Mouse (Mus musculus) hematopoietic stem cell, adult 5-6 weeks (primary cell): Measurements from ENCODE around the gene Sez6. TPM values are rescaled to one million over a fixed set of nuclear protein-coding genes. Genes with fewer than 3 reads are reported as not detected.
A peak's percentile ranks its signal among the peaks of the same experiment; 100 is the strongest.

Experiments
- ATAC-seq, 2 experiments: fragments of 125-278 bp in 1 of 2; replicated peaks in 1 of 2; 2 replicates each; pipeline ENCODE4 v1.8.0; 2016 to 2017; ENCODE audit warnings: inconsistent platforms in 2 of 2, mild to moderate bottlenecking in 2 of 2, moderate number of reproducible peaks in 2 of 2, low read depth in 1 of 2, moderate TSS enrichment in 1 of 2; ENCODE audit not compliant: low FRiP score in 2 of 2, poor library complexity in 2 of 2, severe bottlenecking in 2 of 2, insufficient read depth in 1 of 2, low TSS enrichment in 1 of 2
- total RNA-seq: library from RNA; stranded (forward); fragments of 172-1452, 232-1000 nt; gene quantifications from 2 replicates; pipeline ENCODE4 v1.2.3, GENCODE M21; 2017

Sez6 gene
- total RNA-seq, 1 experiment from 2014 or later, result not detected

- ATAC-seq, result peak in 1 of 2 experiments; percentile 40; a peak in 1 of 4 replicates
Measured at GRCm38 (mm10) chr11:77964415-77965095, 34.0 kb downstream of the Sez6 start.

- no peak for ATAC-seq
Measured at GRCm38 (mm10) chr11:77965101-77966036, 34.8 kb downstream of the Sez6 start.

GRCm38 (mm10) chr11:77966037-77966391 is 35.4 kb downstream of the Sez6 start:
- no peak for ATAC-seq

GRCm38 (mm10) chr11:77967114-77967513 is 36.5 kb downstream of the Sez6 start:
- peak; percentile 46 to 49; a peak in 2 of 4 replicates for ATAC-seq

GRCm38 (mm10) chr11:77968786-77969185 is 38.2 kb downstream of the Sez6 start:
- ATAC-seq, result no peak

DNA sequence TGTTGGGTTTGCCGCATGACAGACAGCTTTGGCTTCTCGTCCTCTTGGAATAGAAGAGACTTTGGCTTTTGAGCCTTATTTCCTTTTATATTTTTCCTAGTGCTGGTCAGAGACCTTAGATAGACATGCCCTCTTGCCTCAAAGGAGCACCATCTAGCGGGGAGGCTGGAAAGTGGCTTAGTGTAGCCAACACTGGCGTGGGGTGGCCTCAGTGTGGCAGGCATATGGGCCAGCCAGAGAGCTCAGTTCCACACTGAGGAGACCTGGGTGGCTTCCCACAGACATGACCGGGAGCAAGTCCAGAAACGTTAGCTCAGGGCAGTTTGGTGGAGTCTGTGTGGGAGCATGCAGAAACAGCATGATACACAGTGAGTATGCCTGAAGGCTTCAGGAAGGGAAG is 40.1 kb downstream of the Sez6 start:
- no peak for ATAC-seq

DNA sequence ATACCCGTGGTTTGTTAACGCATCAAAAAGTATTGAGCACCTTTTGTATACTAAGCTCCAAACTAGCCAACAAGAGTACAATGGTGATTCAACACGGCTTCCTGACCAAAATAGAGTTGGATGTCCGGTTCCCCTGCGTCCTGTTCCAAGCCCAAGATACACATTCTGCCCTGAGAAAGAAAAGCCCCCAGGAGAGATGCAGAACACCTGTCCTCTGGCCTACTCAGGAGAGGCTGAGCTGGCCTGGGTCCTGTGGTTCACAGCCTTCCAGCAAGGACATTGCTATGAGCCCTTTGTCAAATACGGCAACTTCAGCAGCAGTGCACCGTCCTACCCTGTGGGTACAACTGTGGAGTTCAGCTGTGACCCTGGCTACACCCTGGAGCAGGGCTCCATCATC is 42.9 kb downstream of the Sez6 start:
- ATAC-seq, result no peak

DNA sequence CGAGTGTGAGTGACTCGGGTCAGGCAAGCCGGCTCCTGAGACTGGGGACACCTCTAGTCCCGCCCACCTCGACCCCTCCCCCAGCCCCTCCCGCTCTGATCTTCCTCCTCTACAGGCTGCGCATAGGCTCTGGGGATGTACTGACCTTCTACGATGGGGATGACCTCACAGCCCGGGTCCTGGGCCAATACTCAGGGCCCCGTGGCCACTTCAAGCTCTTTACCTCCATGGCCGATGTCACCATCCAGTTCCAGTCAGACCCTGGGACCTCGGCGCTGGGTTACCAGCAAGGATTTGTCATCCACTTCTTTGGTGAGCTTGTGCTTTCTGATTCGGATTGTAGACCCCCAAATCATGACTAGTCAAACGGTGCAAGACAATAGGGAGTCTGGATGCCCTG is 43.7 kb downstream of the Sez6 start:
- ATAC-seq, result no peak

- ATAC-seq, result no peak
Measured at GRCm38 (mm10) chr11:77975873-77976272, 45.3 kb downstream of the Sez6 start.

GRCm38 (mm10) chr11:77978161-77978560 is 47.6 kb downstream of the Sez6 start:
- no peak for ATAC-seq

- ATAC-seq, result no peak
Measured at GRCm38 (mm10) chr11:77979221-77979809, 48.7 kb downstream of the Sez6 start.

- ATAC-seq, result no peak
Measured at GRCm38 (mm10) chr11:77980281-77981204, 49.9 kb downstream of the Sez6 start.

DNA sequence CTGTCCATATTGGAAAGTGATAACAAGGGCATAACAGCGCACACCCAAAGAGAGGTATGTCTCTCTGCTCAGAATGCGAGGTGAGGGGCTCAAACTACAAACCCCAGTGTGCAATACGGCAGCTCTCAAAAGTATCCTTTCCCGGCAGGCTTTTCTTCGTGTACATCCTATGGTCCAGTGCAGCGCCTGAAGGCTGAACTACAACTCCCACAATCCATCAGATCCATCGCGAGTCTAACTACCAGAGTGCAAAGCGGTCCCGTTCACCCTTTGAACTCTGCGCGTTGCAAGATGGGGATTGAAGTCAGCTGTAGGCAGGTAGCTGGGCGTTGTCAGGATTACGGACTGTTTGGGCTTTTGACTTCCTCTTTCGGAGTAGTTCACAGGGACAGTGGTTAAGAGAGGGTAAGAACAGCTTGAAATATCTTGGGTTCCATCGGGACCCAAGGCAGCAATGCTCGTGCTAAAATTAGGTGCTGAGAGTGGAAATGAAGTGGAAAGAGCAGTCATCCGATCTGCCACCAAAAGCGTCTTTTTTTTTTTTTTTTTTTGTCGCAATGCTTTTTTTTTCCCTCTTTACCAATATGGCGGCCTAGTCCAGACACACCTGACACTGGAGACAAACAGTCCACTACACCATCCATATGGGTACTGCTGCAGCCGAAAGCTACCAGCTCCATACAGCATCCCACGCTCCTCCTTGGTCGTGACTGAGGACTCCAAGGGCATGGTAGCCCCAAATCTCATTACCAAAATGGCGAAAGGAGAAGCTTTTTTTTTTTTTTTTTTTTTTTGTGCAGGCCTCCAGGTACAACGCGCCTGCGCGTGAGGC is 51.2 kb downstream of the Sez6 start:
- peak; percentile 68 to 80 for ATAC-seq

- ATAC-seq, result peak; percentile 72 to 80
Measured at GRCm38 (mm10) chr11:77982441-77982905, 51.9 kb downstream of the Sez6 start, which contains the start of gene Phf12. Gene Phf12 (plus strand): TSS chr11:77982754.

- ATAC-seq, result no peak
Measured at GRCm38 (mm10) chr11:77983191-77983936, 52.8 kb downstream of the Sez6 start.
